Mouse (Mus musculus) CH12.LX (cell line): Measurements from ENCODE around the gene Gm10382. TPM values are rescaled to one million over a fixed set of nuclear protein-coding genes. Genes with fewer than 3 reads are reported as not detected.
A peak's percentile ranks its signal among the peaks of the same experiment; 100 is the strongest.

Source experiments
- DNase-seq: peaks from one replicate; pipeline ENCODE4 v3.0.0-alpha.2; 2013; ENCODE audit errors: extremely low read depth
- H3K27ac ChIP-seq: 2 replicates; pipeline ENCODE4 v1.5.1; 2012; ENCODE audit warnings: low read depth, mild to moderate bottlenecking, control low read depth, moderate library complexity; ENCODE audit not compliant: insufficient read depth
- H3K27me3 ChIP-seq: replicated peaks from 2 replicates; pipeline ENCODE3; 2012; ENCODE audit warnings: inconsistent platforms
- H3K36me3 ChIP-seq, 2 experiments: replicated peaks in 1 of 2; 2 replicates each; pipeline versions ENCODE3 to v1.6.1; 2012; ENCODE audit warnings: inconsistent platforms in 1 of 2, low read length in 1 of 2, mild to moderate bottlenecking in 1 of 2, mixed read lengths in 1 of 2, moderate library complexity in 1 of 2; ENCODE audit not compliant: control insufficient read depth in 1 of 2, insufficient read depth in 1 of 2
- H3K4me1 ChIP-seq, 2 experiments: 2 replicates each; pipeline ENCODE4 v1.6.1; 2012; ENCODE audit warnings: inconsistent platforms in 1 of 2, moderate library complexity in 1 of 2; ENCODE audit not compliant: insufficient read depth in 2 of 2, control insufficient read depth in 1 of 2
- H3K4me2 ChIP-seq: 2 replicates; pipeline ENCODE4 v1.6.1; 2012; ENCODE audit warnings: low read depth, mild to moderate bottlenecking, control low read depth; ENCODE audit not compliant: poor library complexity, insufficient read depth, severe bottlenecking
- H3K4me3 ChIP-seq, 3 experiments: fragments of 150-350 bp in 1 of 3; sonication (generic) in 1 of 3; replicated peaks in 1 of 3; 2 replicates each; pipeline versions ENCODE3 to v1.5.1; 2011 to 2012; ENCODE audit warnings: low read depth in 2 of 3, low read length in 2 of 3, mild to moderate bottlenecking in 2 of 3, moderate library complexity in 2 of 3, control low read depth in 1 of 3, improper control_type of control experiment in 1 of 3, inconsistent platforms in 1 of 3, mixed read lengths in 1 of 3; ENCODE audit not compliant: poor library complexity in 1 of 3
- H3K79me2 ChIP-seq: replicated peaks from 2 replicates; pipeline ENCODE4 v1.6.1; 2012; ENCODE audit warnings: mild to moderate bottlenecking, moderate library complexity; ENCODE audit not compliant: control insufficient read depth, poor library complexity, insufficient read depth, severe bottlenecking; ENCODE audit errors: extremely low read depth
- H3K9ac ChIP-seq: 2 replicates; pipeline ENCODE4 v1.6.1; 2012; ENCODE audit warnings: low read depth, mild to moderate bottlenecking, control low read depth, moderate library complexity; ENCODE audit not compliant: insufficient read depth
- H3K9me3 ChIP-seq: replicated peaks from 2 replicates; pipeline ENCODE3; 2012; ENCODE audit warnings: low read length, inconsistent platforms, mixed read lengths
- BHLHE40 ChIP-seq: IDR thresholded peaks from 2 replicates; pipeline ENCODE4 v1.6.1; 2011; ENCODE audit warnings: mild to moderate bottlenecking, low read depth, low read length, improper control_type of control experiment
- CHD1 ChIP-seq: IDR thresholded peaks from 2 replicates; pipeline ENCODE4 v1.6.1; 2012; ENCODE audit warnings: low read depth, low read length, improper control_type of control experiment, inconsistent platforms
- CHD2 ChIP-seq: IDR thresholded peaks from 2 replicates; pipeline ENCODE4 v1.6.1; 2011; ENCODE audit warnings: low read length, improper control_type of control experiment
- CTCF ChIP-seq, 2 experiments: IDR thresholded peaks in 1 of 2; conservative IDR thresholded peaks in 1 of 2; 2 replicates each; pipeline ENCODE4 v1.5.1; 2011 to 2012; ENCODE audit warnings: low read depth in 2 of 2, low read length in 2 of 2, improper control_type of control experiment in 1 of 2, inconsistent platforms in 1 of 2, mild to moderate bottlenecking in 1 of 2, moderate library complexity in 1 of 2
- ELF1 ChIP-seq: IDR thresholded peaks from 2 replicates; pipeline ENCODE4 v1.6.1; 2014; ENCODE audit warnings: low read depth, mild to moderate bottlenecking, inconsistent platforms, low read length, improper control_type of control experiment
- EP300 ChIP-seq: IDR thresholded peaks from 2 replicates; pipeline ENCODE4 v1.6.1; 2011; ENCODE audit warnings: low read length, improper control_type of control experiment
- ETS1 ChIP-seq: conservative IDR thresholded peaks from 2 replicates; pipeline ENCODE4 v1.6.1; 2012; ENCODE audit warnings: low read depth, mild to moderate bottlenecking, inconsistent platforms, low read length, improper control_type of control experiment, moderate library complexity
- GABPA ChIP-seq: IDR thresholded peaks from 2 replicates; pipeline ENCODE4 v1.6.1; 2012; ENCODE audit warnings: low read depth, low read length, improper control_type of control experiment, inconsistent platforms; ENCODE audit not compliant: insufficient replicate concordance
- HCFC1 ChIP-seq: IDR thresholded peaks from 2 replicates; pipeline ENCODE4 v1.6.1; 2012; ENCODE audit warnings: low read depth, mild to moderate bottlenecking, inconsistent platforms, low read length, improper control_type of control experiment
- IRF4 ChIP-seq: IDR thresholded peaks from 2 replicates; pipeline ENCODE4 v1.6.1; 2014; ENCODE audit warnings: low read depth, mild to moderate bottlenecking, inconsistent platforms, low read length, improper control_type of control experiment
- JUN ChIP-seq: IDR thresholded peaks from 2 replicates; pipeline ENCODE4 v1.6.1; 2011; ENCODE audit warnings: low read depth, mild to moderate bottlenecking, low read length, improper control_type of control experiment, moderate library complexity; ENCODE audit not compliant: insufficient read depth
- JUND ChIP-seq: conservative IDR thresholded peaks from 2 replicates; pipeline ENCODE4 v1.6.1; 2011; ENCODE audit warnings: low read depth, low read length, improper control_type of control experiment
- MAFK ChIP-seq: IDR thresholded peaks from 2 replicates; pipeline ENCODE4 v1.6.1; 2011; ENCODE audit warnings: low read length, improper control_type of control experiment; ENCODE audit not compliant: insufficient replicate concordance
- MAX ChIP-seq: IDR thresholded peaks from 2 replicates; pipeline ENCODE4 v1.6.1; 2011; ENCODE audit warnings: low read length, improper control_type of control experiment
- MEF2A ChIP-seq: IDR thresholded peaks from 2 replicates; pipeline ENCODE4 v1.6.1; 2014; ENCODE audit warnings: low read depth, mild to moderate bottlenecking, inconsistent platforms, low read length, improper control_type of control experiment, borderline replicate concordance
- MYC ChIP-seq: IDR thresholded peaks from 2 replicates; pipeline ENCODE4 v1.6.1; 2011; ENCODE audit warnings: low read depth, mild to moderate bottlenecking, improper control_type of control experiment, low read length
- NELFE ChIP-seq: IDR thresholded peaks from 2 replicates; pipeline ENCODE4 v1.6.1; 2011; ENCODE audit warnings: low read depth, low read length, improper control_type of control experiment
- POLR2AphosphoS2 ChIP-seq: IDR thresholded peaks from 2 replicates; pipeline ENCODE4 v1.6.1; 2011; ENCODE audit warnings: low read depth, low read length, improper control_type of control experiment
- RCOR1 ChIP-seq: conservative IDR thresholded peaks from 2 replicates; pipeline ENCODE4 v1.6.1; 2012; ENCODE audit warnings: low read depth, mild to moderate bottlenecking, inconsistent platforms, low read length, improper control_type of control experiment
- SMC3 ChIP-seq: IDR thresholded peaks from 2 replicates; pipeline ENCODE4 v1.6.1; 2011; ENCODE audit warnings: low read depth, low read length, improper control_type of control experiment
- TBP ChIP-seq: conservative IDR thresholded peaks from 2 replicates; pipeline ENCODE4 v1.6.1; 2011; ENCODE audit warnings: low read depth, low read length, improper control_type of control experiment
- UBTF ChIP-seq: IDR thresholded peaks from 2 replicates; pipeline ENCODE4 v1.6.1; 2012; ENCODE audit warnings: low read depth, mild to moderate bottlenecking, inconsistent platforms, low read length, improper control_type of control experiment, moderate library complexity
- USF1 ChIP-seq: IDR thresholded peaks from 2 replicates; pipeline ENCODE4 v1.6.1; 2014; ENCODE audit warnings: low read depth, mild to moderate bottlenecking, inconsistent platforms, low read length, improper control_type of control experiment
- USF2 ChIP-seq: conservative IDR thresholded peaks from 2 replicates; pipeline ENCODE4 v1.6.1; 2011; ENCODE audit warnings: low read depth, low read length, improper control_type of control experiment
- ZC3H11A ChIP-seq: IDR thresholded peaks from 2 replicates; pipeline ENCODE4 v1.6.1; 2012; ENCODE audit warnings: low read depth, mild to moderate bottlenecking, inconsistent platforms, low read length, improper control_type of control experiment
- ZMIZ1 ChIP-seq: IDR thresholded peaks from 2 replicates; pipeline ENCODE4 v1.6.1; 2012; ENCODE audit warnings: low read depth, mild to moderate bottlenecking, inconsistent platforms, low read length, improper control_type of control experiment
- ZNF384 ChIP-seq: IDR thresholded peaks from 2 replicates; pipeline ENCODE4 v1.6.1; 2012; ENCODE audit warnings: low read depth, low read length, improper control_type of control experiment, inconsistent platforms
- dilution Hi-C: fragments of 300-500 bp; cut with MboI; formaldehyde crosslinking; loops from 2 replicates; pipeline ENCODE4 v1.14.3; 2020; ENCODE audit warnings: low sequenced_read_pairs; ENCODE audit not compliant: extremely low pct_unique_long_range_greater_than_20kb, extremely low pct_ligation_motif_present
- in situ Hi-C: fragments of 300-500 bp; cut with MboI; formaldehyde crosslinking; loops from 3 replicates; pipeline ENCODE4 v1.14.3; 2019; ENCODE audit warnings: low sequenced_read_pairs, low pct_ligation_motif_present, low pct_unique_long_range_greater_than_20kb, mixed read lengths
- polyA plus RNA-seq: library from polyadenylated mRNA; unstranded; fragments of >175 nt; gene quantifications from 2 replicates; pipeline ENCODE4 v1.2.1, GENCODE M21; 2012; ENCODE audit warnings: low read depth; ENCODE audit not compliant: insufficient read length
- total RNA-seq, 2 experiments: library from RNA; depleted of rRNA; stranded (reverse); fragments of 300-350 nt in 1 of 2; fragments of >200 nt in 1 of 2; gene quantifications; 2 replicates each; pipeline ENCODE4 v1.2.3; 2012 to 2014

Gene Gm10382
- total and polyA plus RNA-seq, 3 experiments = 0.59 to 1.1 TPM; not detected in 1

DNA sequence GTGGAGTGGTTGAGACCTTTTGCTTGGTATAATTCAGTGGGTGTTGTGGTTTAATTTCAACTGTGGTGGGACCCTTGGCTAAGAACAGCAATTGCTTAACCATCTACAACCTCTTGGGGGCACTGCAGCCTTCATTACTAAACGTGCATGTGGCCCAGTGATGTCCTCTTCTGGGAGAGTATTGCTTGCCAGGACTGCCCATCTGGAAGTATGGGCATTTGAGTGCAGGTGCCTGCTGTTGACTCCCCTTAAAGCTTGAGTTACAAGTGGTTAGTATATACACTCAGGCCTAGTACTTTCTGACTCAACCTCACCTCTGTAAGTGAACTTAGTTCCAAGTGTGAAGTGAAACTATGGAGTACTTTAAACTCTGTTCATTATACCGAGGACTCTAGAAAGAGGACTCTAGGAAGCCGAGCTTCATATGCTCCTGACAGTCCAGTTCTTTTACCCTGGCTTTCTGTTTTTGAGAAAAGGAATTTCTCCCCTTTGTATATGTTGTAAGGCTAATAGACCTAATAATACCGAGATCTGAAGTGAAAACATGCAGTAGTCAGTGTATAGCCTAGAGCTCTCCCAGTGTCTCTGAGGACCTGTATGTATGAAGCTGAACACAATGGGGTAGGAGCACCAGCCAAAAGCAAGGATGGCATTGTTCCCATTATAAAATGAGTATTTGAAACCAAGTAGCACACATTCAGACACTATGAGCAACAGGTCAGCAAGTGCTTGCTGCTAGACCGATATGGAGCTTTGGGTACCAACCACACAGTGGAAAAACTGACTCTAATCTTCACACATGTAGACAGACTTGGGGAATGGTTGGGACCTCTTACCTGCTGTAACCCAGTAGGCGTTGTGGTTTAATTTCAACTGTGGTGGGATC, 6.2 kb upstream of the Gm10382 start (continued):
- TF ChIP-seq RCOR1 = no peak
- TF ChIP-seq MAX = peak; percentile 50; the same call in 1 of the 2 replicates
- TF ChIP-seq POLR2AphosphoS2 = peak; percentile 30
- TF ChIP-seq HCFC1 = peak; percentile 20; the same call in 1 of the 2 replicates
- no peak for TF ChIP-seq TBP
- TF ChIP-seq MEF2A = peak; percentile 38; the same call in 1 of the 2 replicates
- peak; percentile 93 for TF ChIP-seq JUND
- TF ChIP-seq CHD1 = no peak
- no peak for TF ChIP-seq UBTF
- TF ChIP-seq, all 38 proteins: peak for 18

DNA sequence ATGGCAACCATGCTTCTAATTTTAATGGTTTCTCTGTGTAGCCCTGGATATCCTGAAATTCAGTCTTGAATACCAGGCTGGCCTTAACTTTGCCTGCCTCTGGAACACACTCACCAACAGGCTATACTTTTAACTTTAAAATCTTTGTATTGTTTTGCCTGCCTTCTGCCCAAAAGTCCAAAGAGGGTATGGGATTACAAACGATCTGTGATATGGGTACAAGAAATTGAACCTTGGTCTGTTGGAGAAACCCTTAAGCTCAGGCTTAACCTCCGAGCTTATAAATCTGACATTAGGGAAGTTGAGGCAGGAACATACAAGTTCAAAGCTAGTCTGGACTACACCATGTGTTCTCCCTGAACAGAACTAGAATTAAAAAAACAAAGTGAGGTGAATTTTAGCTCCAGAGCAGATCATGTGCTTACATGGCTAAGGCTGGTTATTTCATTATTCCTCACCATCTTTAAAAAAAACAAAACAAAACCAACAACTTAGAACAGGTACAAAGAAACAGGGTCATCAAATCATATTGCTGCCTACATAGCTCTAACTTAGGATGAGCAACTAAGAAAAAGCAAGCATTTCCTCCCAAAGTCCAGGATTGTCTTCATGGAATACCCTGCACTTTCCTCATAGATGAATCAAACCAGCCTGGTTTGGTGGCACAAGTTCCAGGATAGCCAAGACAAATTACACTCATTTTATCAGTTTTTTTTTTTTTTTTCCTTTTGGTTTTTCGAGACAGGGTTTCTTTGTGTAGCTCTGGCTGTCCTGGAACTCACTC, 5.3 kb upstream of the Gm10382 start:
- no peak overlapping the region for H3K27ac ChIP-seq
- in situ Hi-C loops = no loop called here
- DNase-seq = no peak
- TF ChIP-seq BHLHE40 (no peak), POLR2AphosphoS2 (no peak), SMC3 (no peak), GABPA (no peak), ZNF384 (no peak), NELFE (no peak), JUN (no peak), MAX (no peak), ETS1 (no peak), CHD2 (peak; percentile 36; the same call in 1 of the 2 replicates), EP300 (no peak), ZMIZ1 (no peak; the same call in none of the 2 replicates), MAFK (no peak), USF1 (no peak), RCOR1 (no peak), CTCF (conservative IDR thresholded peaks at IDR 0.05 in 1 of 2, IDR thresholded peaks at IDR 0.05 in 1 of 2; ENCODE audit: low read depth in 2 of 2, low read length in 2 of 2) (no peak), USF2 (no peak), ZC3H11A (no peak), JUND (no peak), UBTF (no peak), IRF4 (0 out of 2 replicates have a peak, but pooled peaks have one; percentile 3), HCFC1 (no peak), MYC (0 out of 2 replicates have a peak, but pooled peaks have one; percentile 6), ELF1 (no peak)
- no peaks in the 10 kb centered on the region for H3K9me3 ChIP-seq
- H3K4me1 ChIP-seq = peaks cover 0 to 36% of the 10 kb centered on the region in 2 experiments; a peak in 3 of 4 replicates
- dilution Hi-C loops = no loop called here
- H3K9ac ChIP-seq = no peak overlapping the region
- no peaks in the 10 kb centered on the region for H3K27me3 ChIP-seq
- peak overlapping the region; percentile 25; the same call in 1 of the 2 replicates for H3K4me2 ChIP-seq
- peaks cover 20% of the 10 kb centered on the region for H3K79me2 ChIP-seq
- H3K4me3 ChIP-seq = no peak overlapping the region
- H3K36me3 ChIP-seq = peaks cover 27 to 28% of the 10 kb centered on the region in 2 experiments
